Mouse (Mus musculus) urinary bladder, postnatal 25 days (tissue): ENCODE measurements around the gene Fndc3c1.
"Not testable (repeated sequence)": the region's sequence is repeated elsewhere in the genome, so short reads cannot be mapped to it uniquely, and the experiment has no call there.

ENCODE experiments used
- DNase-seq: peaks from one replicate; pipeline ENCODE4 v3.0.0; 2022; ENCODE audit warnings: low spot score

Fndc3c1 gene

DNA sequence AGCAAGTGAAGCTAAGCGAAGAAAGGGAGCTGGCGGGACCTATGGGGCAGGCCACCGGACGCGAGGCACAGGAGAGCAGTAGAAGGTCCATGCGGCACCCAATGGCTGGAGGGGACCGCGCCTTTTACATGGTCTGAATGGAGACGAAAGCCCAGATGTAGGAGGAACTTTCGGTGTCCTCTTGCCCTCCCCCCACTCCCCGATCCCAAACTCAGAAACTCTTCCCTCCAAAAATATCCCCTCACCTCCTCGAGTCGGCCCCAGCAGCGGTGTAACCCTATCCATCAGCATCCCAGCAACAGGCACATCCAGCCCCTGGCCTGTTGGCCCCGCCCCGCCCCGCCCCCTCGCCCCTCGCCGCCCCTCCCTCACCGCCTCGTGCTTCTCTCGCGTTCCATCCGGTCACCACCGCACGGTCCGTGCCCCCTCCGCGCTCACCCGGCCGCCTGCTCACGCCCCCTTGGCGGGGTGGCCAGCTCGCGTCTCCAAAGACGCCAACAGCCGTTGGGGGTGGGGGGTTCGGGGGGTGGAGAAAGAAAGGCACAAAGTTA is at the start of gene Fndc3c1:
Gene Fndc3c1 (minus strand): TSS at position 301 of the 551 bp plus-strand sequence.
- DNase-seq: no peak

DNA sequence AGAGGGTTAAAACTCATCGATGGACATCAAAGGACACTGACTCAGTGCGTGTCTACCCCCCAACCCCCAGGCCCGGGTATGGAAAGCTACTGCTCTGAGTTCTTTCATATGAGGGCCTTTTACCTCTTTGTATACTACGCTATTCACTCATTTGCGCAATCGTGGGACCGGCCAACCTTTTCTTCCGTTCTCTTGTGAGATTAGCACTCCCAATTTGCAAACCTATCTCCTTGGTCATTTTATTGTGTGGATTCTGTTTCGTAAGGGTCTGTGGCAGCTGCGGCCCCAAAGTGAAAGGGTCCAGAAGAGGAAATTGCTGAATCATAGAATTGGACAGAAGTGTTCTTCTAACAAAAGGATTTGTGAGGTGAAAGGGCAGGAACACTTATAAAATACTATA is 1.2 kb upstream of the Fndc3c1 start:
- no peak for DNase-seq

DNA sequence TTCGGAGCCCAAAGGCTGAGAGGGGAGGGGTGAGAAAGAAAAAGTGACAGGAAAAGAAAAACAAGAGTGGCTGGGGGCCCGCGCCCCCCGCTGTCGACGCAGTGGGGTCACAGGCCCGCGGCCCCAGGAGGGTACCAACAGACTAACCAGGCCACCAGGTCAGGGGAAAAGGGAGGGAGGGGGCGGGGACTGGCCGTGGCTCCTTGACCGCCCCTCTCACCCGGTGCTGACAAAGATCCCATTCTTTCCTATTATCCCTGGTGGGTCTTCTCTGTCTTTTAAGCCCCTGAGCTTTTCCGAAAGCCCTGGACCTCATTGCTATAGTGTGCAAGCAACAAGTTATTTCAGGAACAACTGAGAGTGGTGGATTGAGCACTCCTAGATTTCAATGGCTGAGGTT is 470 bp upstream of the Fndc3c1 start:
- no peak for DNase-seq

DNA sequence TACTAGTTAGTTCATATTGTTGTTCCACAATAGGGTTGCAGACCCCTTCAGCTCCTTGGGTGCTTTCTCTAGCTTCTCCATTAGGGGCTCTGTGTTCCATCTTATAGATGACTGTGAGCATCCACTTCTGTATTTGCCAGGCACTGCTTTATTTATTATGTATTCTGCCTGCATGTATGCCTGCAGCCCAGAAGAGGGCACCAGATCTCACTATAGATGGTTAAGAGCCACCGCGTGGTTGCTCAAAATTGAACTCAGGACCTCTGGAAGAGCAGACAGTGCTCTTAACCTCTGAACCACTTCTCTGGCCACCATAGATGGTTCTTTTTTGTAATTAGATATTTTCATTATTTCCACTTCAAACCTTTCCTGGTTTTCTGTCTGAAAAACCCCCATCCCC is 5.3 kb downstream of the Fndc3c1 start:
- not testable (repeated sequence) for DNase-seq

DNA sequence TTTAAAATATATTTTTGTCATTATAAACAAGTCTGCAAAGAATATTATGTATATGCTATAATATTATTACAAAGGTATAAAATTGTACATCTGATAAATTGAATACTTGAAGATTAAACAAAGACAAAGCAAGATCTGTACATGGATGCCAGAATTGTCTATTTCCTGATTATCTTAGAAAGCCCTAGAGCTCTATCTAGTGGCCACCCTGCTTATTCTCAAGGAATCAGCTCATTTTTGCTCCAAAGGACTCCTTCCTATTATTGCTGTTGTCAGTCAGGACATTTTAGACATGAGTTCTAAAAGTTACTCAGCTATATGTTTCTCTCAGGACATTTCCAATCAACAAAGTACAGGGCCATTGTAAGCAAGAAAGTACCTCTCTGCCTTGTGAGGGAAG is 99.9 kb downstream of the Fndc3c1 start:
- DNase-seq: no peak

DNA sequence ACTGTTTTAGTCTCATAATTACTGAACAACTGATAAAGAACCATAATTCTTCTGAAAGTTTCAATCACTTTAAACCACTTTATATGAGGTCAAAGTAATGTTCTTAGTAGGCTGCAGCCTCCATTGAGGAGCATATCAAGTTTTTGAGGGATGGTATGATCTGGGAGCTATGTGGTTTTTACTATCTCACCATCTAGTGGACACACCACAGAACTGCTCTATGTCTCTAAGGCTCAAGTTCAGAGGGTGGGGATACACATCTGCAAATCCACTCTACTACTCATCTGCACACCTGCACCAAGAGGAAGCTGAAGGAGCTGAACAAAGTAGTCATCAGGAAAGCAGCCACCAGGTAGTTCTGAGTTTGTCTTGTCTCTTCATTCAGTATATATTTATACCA is 104.6 kb downstream of the Fndc3c1 start:
- no peak for DNase-seq
